ENCODE assay signal across 19 mouse cellular contexts in the genomic region with DNA sequence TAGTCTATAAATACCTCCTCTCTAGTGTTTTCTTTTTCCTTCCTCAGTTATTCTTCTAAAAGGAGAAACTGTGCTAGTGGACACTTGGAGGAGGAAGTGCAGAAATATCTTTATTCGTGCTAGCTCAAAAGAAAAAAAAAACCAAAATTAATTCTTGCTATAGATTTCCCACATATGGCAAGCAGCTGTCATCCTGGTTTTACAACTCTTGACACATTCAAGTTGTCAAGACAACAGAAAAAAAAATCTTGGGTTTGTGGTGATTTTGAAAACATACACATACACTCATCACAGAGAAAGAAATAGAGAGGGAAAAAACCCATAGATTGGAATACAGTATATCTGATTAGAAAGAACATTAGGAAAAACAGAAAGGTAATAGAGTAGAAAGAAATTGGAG.
"Had no signal": no experiment of that assay in that cellular context is flagged by ENCODE, and none has a peak within 500 bp of the region (broad histone marks: within the 10 kb centered on the region; RNA-seq: fewer than 3 reads in every experiment).

No protein-coding gene starts in this region.

- ATAC-seq: midbrain, embryonic 15.5 days had no signal

- H3K9ac ChIP-seq: liver, embryonic 13.5 days; lung, embryonic 15.5 days; midbrain, embryonic 12.5 days; midbrain, embryonic 15.5 days; neural tube, embryonic 12.5 days; neural tube, embryonic 15.5 days had no signal

- H3K4me3 ChIP-seq: layer of hippocampus, adult 2 months; liver, embryonic 13.5 days; lung, embryonic 15.5 days; midbrain, embryonic 12.5 days; midbrain, embryonic 15.5 days; neural tube, embryonic 12.5 days; neural tube, embryonic 15.5 days had no signal

- DNase-seq: kidney, adult 2 months; kidney, postnatal 25 days; layer of hippocampus, adult 9-11 months; liver, embryonic 13.5 days; right cerebral cortex, adult 18-20 months; right cerebral cortex, postnatal 14 days; right cerebral cortex, postnatal 4 days; thymus, adult 2 months; thymus, postnatal 14 days; thymus, postnatal 4 days had no signal

- H3K4me1 ChIP-seq: lung, embryonic 15.5 days; midbrain, embryonic 12.5 days; midbrain, embryonic 15.5 days; neural tube, embryonic 12.5 days; neural tube, embryonic 15.5 days had no signal

- H3K27me3 ChIP-seq: liver, embryonic 13.5 days; lung, embryonic 15.5 days; midbrain, embryonic 12.5 days; midbrain, embryonic 15.5 days; neural tube, embryonic 12.5 days; neural tube, embryonic 15.5 days had no signal

- H3K36me3 ChIP-seq: liver, embryonic 13.5 days; lung, embryonic 15.5 days; midbrain, embryonic 12.5 days; midbrain, embryonic 15.5 days; neural tube, embryonic 12.5 days; neural tube, embryonic 15.5 days had no signal

- H3K4me2 ChIP-seq: liver, embryonic 13.5 days; lung, embryonic 15.5 days; midbrain, embryonic 12.5 days; midbrain, embryonic 15.5 days; neural tube, embryonic 12.5 days; neural tube, embryonic 15.5 days had no signal

- H3K9me3 ChIP-seq: liver, embryonic 13.5 days; lung, embryonic 15.5 days; midbrain, embryonic 12.5 days; midbrain, embryonic 15.5 days; neural tube, embryonic 12.5 days; neural tube, embryonic 15.5 days had no signal

- H3K27ac ChIP-seq: kidney, postnatal 0 days; layer of hippocampus, adult 2 months; liver, embryonic 13.5 days; lung, embryonic 15.5 days; macrophage; midbrain, embryonic 12.5 days; midbrain, embryonic 15.5 days; neural tube, embryonic 12.5 days; neural tube, embryonic 15.5 days; stomach, postnatal 0 days had no signal
